Mouse (Mus musculus) liver, embryonic 16.5 days (tissue): ENCODE data around the gene Gata3. TPM values are rescaled to one million over a fixed set of nuclear protein-coding genes. Genes with fewer than 3 reads are reported as not detected.

Experiments
- ATAC-seq: fragments of 200-750 bp; cut with Nextera tagmentation; 2 replicates; pipeline ENCODE4 v1.8.0; 2017; ENCODE audit warnings: low read depth, mild to moderate bottlenecking, moderate number of reproducible peaks, moderate library complexity
- H3K27ac ChIP-seq: fragments of 300-500 bp; sonication (generic); 2 replicates; pipeline ENCODE4 v1.5.1; 2014; ENCODE audit warnings: mild to moderate bottlenecking, low read length
- H3K27me3 ChIP-seq: fragments of 300-500 bp; sonication (generic); 2 replicates; pipeline ENCODE4 v1.6.1; 2014; ENCODE audit warnings: low read depth, low read length, mixed read lengths; ENCODE audit not compliant: control insufficient read depth, insufficient read depth
- H3K36me3 ChIP-seq: fragments of 300-500 bp; sonication (generic); 2 replicates; pipeline ENCODE4 v1.6.1; 2014; ENCODE audit warnings: mild to moderate bottlenecking; ENCODE audit not compliant: control insufficient read depth, insufficient read depth
- H3K4me1 ChIP-seq: fragments of 300-500 bp; sonication (generic); 2 replicates; pipeline ENCODE4 v1.6.1; 2014; ENCODE audit warnings: low read depth, low read length, mixed read lengths; ENCODE audit not compliant: control insufficient read depth
- H3K4me2 ChIP-seq: fragments of 300-500 bp; sonication (generic); 2 replicates; pipeline ENCODE4 v1.6.1; 2014; ENCODE audit warnings: low read depth, low read length, mixed read lengths
- H3K4me3 ChIP-seq: fragments of 300-500 bp; sonication (generic); 2 replicates; pipeline ENCODE4 v1.5.1; 2014; ENCODE audit warnings: low read depth, mild to moderate bottlenecking, low read length
- H3K9ac ChIP-seq: fragments of 300-500 bp; sonication (generic); 2 replicates; pipeline ENCODE4 v1.6.1; 2014; ENCODE audit warnings: low read depth, low read length
- H3K9me3 ChIP-seq: fragments of 300-500 bp; sonication (generic); replicated peaks from 2 replicates; pipeline ENCODE4 v1.6.1; 2016; ENCODE audit warnings: low read length; ENCODE audit not compliant: control insufficient read depth
- WGBS: fragments of 180-500 bp; shearing (Covaris S2); extraction: QIAGEN DNeasy Blood & Tissue Kit; methylation state at CpG from one replicate; pipeline ENCODE4 v1.1.7; 2014; ENCODE audit not compliant: insufficient replicate concordance; 5-methylcytosine and 5-hydroxymethylcytosine counted together
- polyA plus RNA-seq: library from polyadenylated mRNA; unstranded; fragments of >200 nt; fragmentation: Nextera tagmentation; extraction: Ambion mirVana; gene quantifications from 2 replicates; pipeline ENCODE4 v1.2.1, GENCODE M21; 2015

Gata3 gene
- polyA plus RNA-seq, 1 experiment from 2014 or later: 1.1 TPM

DNA sequence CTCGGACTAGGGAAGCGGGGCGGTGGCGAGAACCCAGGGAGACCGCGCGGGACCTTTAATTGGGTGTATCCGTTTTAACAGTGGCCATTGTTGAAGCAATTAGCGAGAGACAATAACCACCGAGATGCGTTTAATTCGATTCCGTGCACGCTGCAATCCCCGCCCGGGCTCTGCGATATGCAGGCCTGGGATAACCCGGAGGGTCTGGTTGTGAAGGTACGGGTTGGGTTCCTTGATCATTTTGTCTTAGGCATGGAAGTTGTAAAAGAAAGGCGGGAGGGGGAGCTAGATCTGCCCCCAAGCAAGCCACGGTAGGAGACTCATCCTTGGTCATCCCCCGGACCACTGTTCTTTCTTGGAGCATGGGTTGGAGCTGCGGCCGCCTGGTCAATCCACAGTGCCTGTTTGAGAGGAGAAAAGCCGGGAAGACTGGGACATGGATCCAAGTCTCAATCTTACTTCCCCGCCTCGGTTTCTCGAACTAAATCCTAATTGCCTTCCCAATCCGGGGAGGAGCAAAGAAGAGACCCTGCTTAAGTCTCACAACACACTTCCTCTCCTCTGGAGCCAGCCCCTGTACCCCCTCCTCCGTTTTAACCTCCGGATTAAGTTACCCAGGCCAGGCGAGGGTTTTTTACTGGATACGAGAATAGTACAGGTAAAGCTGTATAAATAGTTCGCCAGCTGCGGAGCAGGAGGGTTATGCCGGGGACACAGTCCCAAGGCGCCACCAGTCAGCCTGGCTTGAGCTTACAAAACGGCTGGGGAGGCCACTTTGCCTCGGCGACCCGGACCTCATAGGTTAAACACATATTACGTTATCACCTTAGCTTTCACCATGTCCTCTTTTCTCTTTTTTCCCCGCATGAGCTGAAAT, 6.7 kb downstream of the Gata3 start:
- no peak overlapping the region for H3K27ac ChIP-seq
- H3K4me2 ChIP-seq: peak overlapping the region; percentile 34
- H3K9me3 ChIP-seq: no peaks in the 10 kb centered on the region
- no peaks in the 10 kb centered on the region for H3K36me3 ChIP-seq
- WGBS: under 1% methylated on average over 43 of the region's 43 CpGs
- H3K9ac ChIP-seq: no peak overlapping the region
- peak overlapping the region; percentile 17 for H3K4me3 ChIP-seq
- H3K27me3 ChIP-seq: peaks cover 100% of the 10 kb centered on the region
- H3K4me1 ChIP-seq: no peaks in the 10 kb centered on the region; the same call in none of the 2 replicates
- no peak for ATAC-seq

DNA sequence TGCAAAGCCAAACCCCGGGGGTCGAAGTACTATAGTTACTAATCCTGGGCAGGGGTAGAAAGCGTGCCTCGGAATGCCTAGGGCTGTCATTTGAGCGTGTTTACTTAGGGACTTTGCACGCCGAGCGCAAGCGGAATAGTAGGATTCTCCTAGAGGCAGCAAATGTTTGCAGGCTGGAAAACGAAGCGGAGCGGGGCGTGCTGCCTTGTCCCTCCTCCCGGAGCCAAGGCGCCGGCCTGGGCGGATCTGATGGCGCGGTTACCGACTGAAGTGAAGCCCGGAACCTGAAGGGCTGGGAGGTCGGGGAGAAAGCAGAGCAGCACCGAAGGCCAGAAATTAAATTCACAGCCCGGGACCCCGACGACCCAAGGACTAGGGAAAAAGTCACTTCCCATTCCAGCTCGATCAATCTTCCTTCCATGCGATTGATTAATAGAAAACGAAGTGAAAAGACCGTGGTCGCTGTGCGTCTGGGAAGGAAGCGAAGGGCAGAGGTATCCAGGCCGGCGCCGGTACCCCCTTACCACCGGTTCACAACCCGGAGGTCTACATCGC, 7.4 kb downstream of the Gata3 start:
- Histone ChIP-seq H3K4me2 (peak overlapping the region; percentile 34), H3K9me3 (no peaks in the 10 kb centered on the region), H3K27me3 (peaks cover 100% of the 10 kb centered on the region), H3K9ac (no peak overlapping the region), H3K27ac (no peak overlapping the region), H3K36me3 (no peaks in the 10 kb centered on the region), H3K4me1 (no peaks in the 10 kb centered on the region; the same call in none of the 2 replicates), H3K4me3 (peak overlapping the region; percentile 15)
- WGBS: under 1% methylated on average over 39 of the region's 39 CpGs
- ATAC-seq: no peak

DNA sequence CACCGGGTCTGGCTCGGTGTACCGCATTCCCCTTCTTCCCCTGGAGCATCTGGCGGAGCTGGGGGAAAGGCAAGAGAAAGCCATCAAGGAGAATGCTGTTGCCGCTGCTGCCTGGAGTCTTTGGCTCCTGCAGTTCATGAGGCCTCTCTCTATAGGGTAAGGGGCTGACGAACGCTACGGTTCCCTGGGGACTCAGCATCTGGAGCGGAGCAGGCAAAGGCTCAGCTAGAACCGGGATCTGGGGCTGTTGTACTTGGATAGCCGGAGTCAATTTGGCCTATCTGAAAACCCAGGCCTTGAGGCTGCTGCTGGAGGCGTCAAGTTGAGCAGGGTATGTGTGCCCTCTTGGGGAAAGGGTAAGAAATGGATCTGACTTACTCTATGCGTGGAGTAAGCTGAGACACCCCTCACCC, 8.2 kb downstream of the Gata3 start:
- H3K36me3 ChIP-seq: no peaks in the 10 kb centered on the region
- H3K27me3 ChIP-seq: peaks cover 100% of the 10 kb centered on the region
- H3K9me3 ChIP-seq: no peaks in the 10 kb centered on the region
- 3% methylated on average over 13 of the region's 13 CpGs for WGBS
- no peak overlapping the region for H3K27ac ChIP-seq
- no peak overlapping the region for H3K9ac ChIP-seq
- no peak for ATAC-seq
- H3K4me3 ChIP-seq: no peak overlapping the region
- H3K4me1 ChIP-seq: no peaks in the 10 kb centered on the region; the same call in none of the 2 replicates
- H3K4me2 ChIP-seq: no peak overlapping the region

DNA sequence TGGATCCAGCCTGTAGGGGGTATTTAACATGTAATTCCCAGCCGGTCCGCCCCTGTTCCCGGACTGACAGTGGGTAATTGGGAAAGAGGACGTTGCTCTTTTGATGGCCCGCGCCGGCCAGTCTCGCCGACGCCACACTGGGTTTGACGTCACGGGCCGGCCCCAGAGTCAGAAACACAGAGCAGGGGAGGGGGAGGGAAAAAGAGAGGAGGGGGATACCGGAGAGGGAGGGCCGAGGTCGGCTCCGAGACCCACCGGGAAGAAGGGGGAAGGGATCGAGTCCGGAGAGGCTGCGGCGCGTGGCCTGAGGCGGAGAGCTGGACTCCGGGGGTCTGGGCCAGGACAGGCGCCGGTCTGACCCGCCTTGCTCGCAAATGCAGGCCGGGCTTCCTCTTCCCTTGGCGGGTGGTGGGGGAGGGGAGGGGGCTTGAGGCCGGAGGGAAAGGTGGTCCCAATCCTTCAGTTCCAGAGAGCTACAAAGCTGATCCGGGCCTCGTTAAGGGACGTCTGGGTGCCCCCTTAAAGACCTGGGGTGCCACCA, 8.7 kb downstream of the Gata3 start, which contains the start of gene 4930412O13Rik:
TSS of gene 4930412O13Rik (plus strand) at position 202 of the 541 bp plus-strand sequence.
- peak within 1 kb of the TSS; percentile 81 for H3K4me2 ChIP-seq
- H3K27ac ChIP-seq: no peak within 1 kb of the TSS
- no peaks in the 10 kb centered on the region; the same call in none of the 2 replicates for H3K4me1 ChIP-seq
- WGBS: 4% methylated on average over 31 of the region's 35 CpGs
- H3K4me3 ChIP-seq: peak within 1 kb of the TSS; percentile 28
- peaks cover 100% of the 10 kb centered on the region for H3K27me3 ChIP-seq
- no peak within 1 kb of the TSS for H3K9ac ChIP-seq
- H3K9me3 ChIP-seq: no peaks in the 10 kb centered on the region
- H3K36me3 ChIP-seq: no peaks in the 10 kb centered on the region
- no peak for ATAC-seq

DNA sequence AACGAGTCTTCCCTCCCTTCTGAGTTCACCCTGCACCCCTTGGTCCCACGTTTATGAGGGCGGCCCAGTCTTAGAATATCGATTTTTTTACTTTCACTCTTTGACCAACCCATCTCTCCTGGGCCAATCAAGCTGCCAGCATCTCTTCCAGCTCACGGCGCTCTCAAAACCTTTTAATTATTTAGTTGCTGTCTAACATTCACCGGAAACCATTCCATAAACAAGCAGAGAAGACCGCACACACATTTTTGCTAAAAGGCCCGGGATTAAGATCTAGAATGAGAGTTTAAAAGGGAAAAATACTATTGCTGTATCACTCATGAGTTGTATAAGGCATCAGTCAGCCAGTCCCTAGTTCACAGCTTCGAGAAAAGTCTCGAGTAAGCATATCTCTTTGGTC, 9.6 kb downstream of the Gata3 start:
- H3K36me3 ChIP-seq: no peaks in the 10 kb centered on the region
- peak overlapping the region; percentile 81 for H3K4me2 ChIP-seq
- ATAC-seq: no peak
- H3K9ac ChIP-seq: no peak overlapping the region
- no peak overlapping the region for H3K27ac ChIP-seq
- H3K4me1 ChIP-seq: no peaks in the 10 kb centered on the region; the same call in none of the 2 replicates
- H3K27me3 ChIP-seq: peaks cover 100% of the 10 kb centered on the region
- no peaks in the 10 kb centered on the region for H3K9me3 ChIP-seq
- 5% methylated on average over 11 of the region's 11 CpGs for WGBS
- no peak overlapping the region for H3K4me3 ChIP-seq

DNA sequence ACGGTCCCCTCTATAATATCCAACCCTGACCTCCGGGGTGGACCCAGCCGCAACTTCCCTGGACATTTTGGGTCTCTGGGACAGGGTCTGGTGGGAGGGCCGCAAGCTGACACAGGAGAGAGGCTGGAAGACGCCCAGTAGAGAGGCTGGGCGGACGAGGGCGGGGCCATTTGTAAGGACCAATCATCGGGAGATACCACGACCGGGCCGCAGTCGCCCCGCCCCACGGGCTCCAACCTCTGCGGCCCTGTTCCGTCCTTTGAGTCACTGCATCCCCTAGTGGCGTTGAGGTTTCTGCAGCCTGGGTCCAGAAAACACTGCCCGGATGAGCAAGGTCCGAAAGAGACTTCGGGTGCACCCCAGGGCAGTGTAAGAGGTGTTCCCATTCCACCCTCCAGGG, 10.3 kb downstream of the Gata3 start:
- peak overlapping the region; percentile 81 for H3K4me2 ChIP-seq
- under 1% methylated on average over 21 of the region's 21 CpGs for WGBS
- H3K9ac ChIP-seq: no peak overlapping the region
- H3K4me3 ChIP-seq: peak overlapping the region; percentile 62
- no peaks in the 10 kb centered on the region for H3K36me3 ChIP-seq
- no peaks in the 10 kb centered on the region; the same call in none of the 2 replicates for H3K4me1 ChIP-seq
- peak; percentile 93 for ATAC-seq
- H3K27me3 ChIP-seq: peaks cover 100% of the 10 kb centered on the region
- 0 out of 2 replicates have a peak overlapping the region, but pooled peaks have one; percentile 10 for H3K27ac ChIP-seq
- no peaks in the 10 kb centered on the region for H3K9me3 ChIP-seq

DNA sequence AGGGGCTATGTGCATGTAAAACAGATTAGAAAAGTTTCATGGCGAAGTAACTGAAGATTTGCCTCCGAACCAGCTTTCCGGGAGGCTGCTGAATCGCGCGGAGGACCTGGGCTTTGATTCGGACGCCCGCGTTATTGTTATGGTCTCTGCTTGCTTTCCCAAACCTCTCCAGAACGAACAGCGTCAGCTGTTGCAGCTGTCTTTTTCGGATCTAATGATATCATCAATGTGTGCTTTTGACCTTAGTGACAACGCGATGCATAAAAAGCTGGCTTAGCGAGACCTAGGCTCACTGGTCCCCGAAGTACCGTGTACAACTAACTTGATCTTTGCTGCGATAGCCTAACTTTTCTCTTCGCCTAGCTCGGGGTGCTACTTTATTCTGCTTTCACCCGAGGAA, 10.7 kb downstream of the Gata3 start:
- no peaks in the 10 kb centered on the region for H3K9me3 ChIP-seq
- under 1% methylated on average over 22 of the region's 22 CpGs for WGBS
- peak overlapping the region; percentile 62 for H3K4me3 ChIP-seq
- H3K27ac ChIP-seq: 0 out of 2 replicates have a peak overlapping the region, but pooled peaks have one; percentile 10
- no peaks in the 10 kb centered on the region; the same call in none of the 2 replicates for H3K4me1 ChIP-seq
- ATAC-seq: no peak; the same call in none of the 2 replicates
- no peak overlapping the region for H3K9ac ChIP-seq
- peak overlapping the region; percentile 81 for H3K4me2 ChIP-seq
- H3K27me3 ChIP-seq: peaks cover 100% of the 10 kb centered on the region
- H3K36me3 ChIP-seq: no peaks in the 10 kb centered on the region

DNA sequence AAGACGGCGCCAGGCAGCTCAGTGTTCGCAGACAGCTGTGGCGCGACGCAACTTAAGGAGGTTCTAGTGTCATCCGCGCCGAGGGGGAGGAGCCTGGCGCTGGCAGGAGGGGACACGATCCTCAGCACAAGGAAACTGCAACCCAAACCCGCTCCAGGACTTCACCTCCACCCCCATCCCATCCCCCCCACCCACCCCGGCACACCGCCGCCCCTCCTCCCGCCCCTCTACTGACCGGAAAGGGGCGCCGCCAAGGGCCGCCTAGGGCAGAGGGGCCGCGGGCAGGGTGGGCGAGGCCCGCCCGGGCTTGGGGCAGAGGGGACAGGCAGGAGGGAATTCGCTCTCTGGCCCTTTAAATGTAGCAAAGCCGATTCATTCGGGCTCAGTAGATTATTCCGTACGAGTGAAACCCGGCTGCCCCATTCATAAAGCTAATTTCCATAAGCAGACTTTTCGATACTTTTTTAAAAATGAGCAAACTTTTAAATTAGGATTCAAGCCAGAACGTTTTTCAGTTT, 11.2 kb downstream of the Gata3 start:
- Histone ChIP-seq H3K4me1 (no peaks in the 10 kb centered on the region; the same call in none of the 2 replicates), H3K9me3 (no peaks in the 10 kb centered on the region), H3K4me2 (peak overlapping the region; percentile 81), H3K27ac (peak overlapping the region; percentile 57; the same call in 1 of the 2 replicates), H3K4me3 (peak overlapping the region; percentile 62), H3K36me3 (no peaks in the 10 kb centered on the region), H3K27me3 (peaks cover 100% of the 10 kb centered on the region), H3K9ac (0 out of 2 replicates have a peak overlapping the region, but pooled peaks have one; percentile 28)
- 0 out of 2 replicates have a peak, but pooled peaks have one; percentile 9 for ATAC-seq
- WGBS: under 1% methylated on average over 28 of the region's 33 CpGs
